Mouse (Mus musculus) E14TG2a.4 (cell line): ENCODE results near the gene Tctn1.

Experiments used
- CTCF ChIP-seq: conservative IDR thresholded peaks from 2 replicates; pipeline ENCODE4 v1.5.1; 2014; ENCODE audit warnings: low read length
- NANOG ChIP-seq: IDR thresholded peaks from 2 replicates; pipeline ENCODE4 v1.6.1; 2014; ENCODE audit warnings: borderline replicate concordance, low read length, mixed read lengths

DNA sequence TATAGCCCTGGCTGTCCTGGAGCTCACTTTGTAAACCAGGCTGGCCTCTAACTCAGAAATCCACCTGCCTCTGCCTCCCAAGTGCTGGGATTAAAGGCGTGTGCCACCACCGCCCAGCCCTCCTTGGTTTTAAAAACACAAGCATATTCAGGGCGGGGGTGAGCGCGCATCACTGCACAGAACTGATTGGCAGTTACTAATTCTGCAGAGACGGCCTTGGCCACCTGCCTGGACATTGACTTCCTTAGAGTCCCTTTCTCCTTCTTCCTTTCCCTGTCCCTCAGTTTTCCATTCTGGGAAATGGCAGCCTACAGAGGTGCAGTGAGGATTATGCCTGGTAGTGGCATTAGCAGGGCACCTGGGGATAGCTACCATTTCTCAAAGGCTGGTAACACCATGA, 46.6 kb downstream of the Tctn1 start:
- TF ChIP-seq CTCF (no peak), NANOG (no peak)
